Mouse (Mus musculus) embryonic facial prominence, embryonic 10.5 days (tissue): ENCODE results near the gene Vhl. TPM values are rescaled to one million over a fixed set of nuclear protein-coding genes. Genes with fewer than 3 reads are reported as not detected.
A peak's percentile ranks its signal among the peaks of the same experiment; 100 is the strongest.

Experiments
- DNase-seq: peaks from one replicate; pipeline ENCODE4 v3.0.0-alpha.2; 2017; ENCODE audit warnings: low spot score
- H3K27ac ChIP-seq: fragments of 300-500 bp; sonication (generic); replicated peaks from 2 replicates; pipeline ENCODE4 v1.5.1; 2016; ENCODE audit warnings: mild to moderate bottlenecking
- H3K27me3 ChIP-seq: fragments of 300-500 bp; sonication (generic); replicated peaks from 2 replicates; pipeline ENCODE4 v1.6.1; 2016; ENCODE audit warnings: low read depth, mild to moderate bottlenecking; ENCODE audit not compliant: poor library complexity, severe bottlenecking
- H3K36me3 ChIP-seq: fragments of 300-500 bp; sonication (generic); replicated peaks from 2 replicates; pipeline ENCODE4 v1.6.1; 2016; ENCODE audit warnings: mild to moderate bottlenecking, moderate library complexity
- H3K4me1 ChIP-seq: fragments of 300-500 bp; sonication (generic); 2 replicates; pipeline ENCODE4 v1.6.1; 2016
- H3K4me3 ChIP-seq: fragments of 300-500 bp; sonication (generic); 2 replicates; pipeline ENCODE4 v1.5.1; 2016; ENCODE audit warnings: mild to moderate bottlenecking, moderate library complexity
- H3K9me3 ChIP-seq: fragments of 300-500 bp; sonication (generic); 2 replicates; pipeline ENCODE4 v1.6.1; 2016; ENCODE audit warnings: mild to moderate bottlenecking
- WGBS: fragments of 180-500 bp; shearing (Covaris S2); methylation state at CpG from one replicate; pipeline ENCODE4 v1.1.7; 2016; 5-methylcytosine and 5-hydroxymethylcytosine counted together
- polyA plus RNA-seq: library from polyadenylated mRNA; unstranded; fragments of >200 nt; fragmentation: Nextera tagmentation; extraction: Ambion mirVana; gene quantifications from 2 replicates; pipeline ENCODE4 v1.2.1, GENCODE M21; 2016

Gene Vhl
- polyA plus RNA-seq, 1 experiment from 2014 or later = 44.8 TPM

DNA sequence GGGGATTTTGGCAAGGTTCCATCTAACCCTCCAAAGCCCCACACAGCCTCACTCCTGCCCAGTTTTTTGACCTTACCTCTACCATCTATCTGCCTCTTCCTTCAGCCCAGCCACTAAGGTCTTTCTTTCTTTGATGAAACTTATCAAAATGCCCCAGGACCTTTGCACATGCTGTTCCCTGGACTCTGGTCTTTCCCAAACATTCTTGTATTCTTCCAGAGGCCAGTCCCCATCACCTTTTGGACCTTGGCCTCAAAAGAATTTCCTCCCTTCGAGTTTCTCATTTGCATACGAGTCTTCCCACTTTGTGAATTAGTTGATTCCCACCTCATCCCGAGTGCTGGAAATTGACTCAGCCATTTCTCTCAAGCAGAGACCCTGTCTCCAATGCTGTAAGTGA is 31.7 kb downstream of the Vhl start:
- no peak for DNase-seq
- Histone ChIP-seq H3K4me3 (no peak overlapping the region), H3K9me3 (no peaks in the 10 kb centered on the region), H3K36me3 (no peaks in the 10 kb centered on the region), H3K4me1 (peaks cover 9% of the 10 kb centered on the region), H3K27me3 (no peaks in the 10 kb centered on the region), H3K27ac (no peak overlapping the region)
- 93% methylated on average over 3 of the region's 3 CpGs for WGBS

GRCm38 (mm10) chr6:113656847-113657246 is 33.1 kb downstream of the Vhl start:
- Histone ChIP-seq H3K27ac (no peak overlapping the region), H3K36me3 (no peaks in the 10 kb centered on the region), H3K4me1 (peaks cover 22% of the 10 kb centered on the region), H3K4me3 (no peak overlapping the region), H3K27me3 (no peaks in the 10 kb centered on the region), H3K9me3 (no peaks in the 10 kb centered on the region)
- 84% methylated on average over 6 of the region's 6 CpGs for WGBS
- no peak for DNase-seq

DNA sequence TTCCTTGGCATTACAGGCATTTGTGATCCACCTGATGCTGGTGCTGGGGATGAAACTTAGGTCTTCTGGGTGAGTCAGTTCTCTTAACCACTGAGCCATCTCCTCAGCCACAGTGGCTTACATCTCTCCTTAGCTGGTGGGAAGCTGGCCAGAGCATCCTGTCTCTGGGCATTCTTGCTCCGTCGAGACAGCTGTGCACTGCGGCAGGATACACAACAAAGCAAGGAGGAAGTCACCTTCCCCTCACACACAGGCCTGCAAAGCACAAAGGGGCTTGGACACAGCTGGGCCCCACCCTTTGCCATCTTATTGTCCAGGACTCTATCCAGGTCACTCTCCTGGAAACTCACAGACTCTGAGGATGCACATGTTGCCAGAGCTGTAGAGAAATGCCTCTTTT is 34.5 kb downstream of the Vhl start:
- Histone ChIP-seq H3K4me1 (peaks cover 25% of the 10 kb centered on the region), H3K4me3 (no peak overlapping the region), H3K9me3 (no peaks in the 10 kb centered on the region), H3K36me3 (no peaks in the 10 kb centered on the region), H3K27ac (no peak overlapping the region), H3K27me3 (no peaks in the 10 kb centered on the region)
- 66% methylated on average over 3 of the region's 3 CpGs for WGBS
- no peak for DNase-seq

- H3K4me1 ChIP-seq = peaks cover 25% of the 10 kb centered on the region
- no peak overlapping the region for H3K27ac ChIP-seq
- no peak for DNase-seq
- no peaks in the 10 kb centered on the region for H3K27me3 ChIP-seq
- no peaks in the 10 kb centered on the region for H3K36me3 ChIP-seq
- WGBS = 77% methylated on average over 8 of the region's 8 CpGs
- no peak overlapping the region for H3K4me3 ChIP-seq
- H3K9me3 ChIP-seq = no peaks in the 10 kb centered on the region
Observed at GRCm38 (mm10) chr6:113659648-113660491, 36.1 kb downstream of the Vhl start.

DNA sequence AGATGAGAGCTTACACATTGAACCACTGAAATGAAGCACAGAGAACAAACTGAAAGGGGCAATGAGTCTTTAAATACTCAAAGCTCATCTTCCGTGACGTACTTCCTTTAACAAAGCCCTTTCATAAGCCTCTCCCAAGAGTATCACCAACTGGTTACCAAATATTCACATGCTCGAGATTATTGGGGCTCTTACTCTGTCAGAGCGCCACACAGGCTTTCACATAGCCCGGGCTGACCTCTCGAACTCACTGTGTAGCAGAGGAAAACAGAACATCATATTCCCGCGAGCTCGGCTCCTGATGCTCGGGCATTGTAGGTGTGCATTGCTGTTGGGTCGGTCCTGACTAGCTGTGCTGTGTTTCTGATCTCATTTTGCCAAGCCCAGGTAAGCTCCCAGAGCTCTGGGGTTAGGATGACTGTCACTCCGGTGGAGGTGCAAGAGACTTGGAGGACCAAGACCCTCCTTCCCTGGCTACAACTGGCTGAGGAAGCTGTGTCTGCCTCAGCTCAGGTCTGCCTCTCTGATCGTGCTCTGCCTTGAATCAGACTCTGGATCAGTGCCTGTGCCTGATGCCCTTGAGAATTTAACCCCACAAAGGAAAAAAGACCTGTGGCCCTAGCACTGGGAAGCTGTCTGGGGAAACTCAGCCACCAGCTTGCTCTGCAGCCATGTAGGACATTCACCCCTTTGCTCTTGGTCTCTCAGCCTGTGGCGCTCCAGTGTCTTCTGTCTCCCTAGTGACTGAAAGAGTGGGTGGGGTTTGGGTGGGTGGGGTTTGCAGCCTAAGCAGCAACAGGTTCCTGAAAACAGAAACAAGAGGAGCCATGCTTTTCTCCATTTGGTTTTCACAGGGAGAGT is 37.0 kb downstream of the Vhl start:
- Histone ChIP-seq H3K9me3 (no peaks in the 10 kb centered on the region), H3K27me3 (no peaks in the 10 kb centered on the region), H3K27ac (peak overlapping the region; percentile 44; the same call in 1 of the 2 replicates), H3K4me1 (peaks cover 25% of the 10 kb centered on the region), H3K36me3 (no peaks in the 10 kb centered on the region), H3K4me3 (no peak overlapping the region)
- no peak for DNase-seq
- WGBS = 69% methylated on average over 14 of the region's 14 CpGs

DNA sequence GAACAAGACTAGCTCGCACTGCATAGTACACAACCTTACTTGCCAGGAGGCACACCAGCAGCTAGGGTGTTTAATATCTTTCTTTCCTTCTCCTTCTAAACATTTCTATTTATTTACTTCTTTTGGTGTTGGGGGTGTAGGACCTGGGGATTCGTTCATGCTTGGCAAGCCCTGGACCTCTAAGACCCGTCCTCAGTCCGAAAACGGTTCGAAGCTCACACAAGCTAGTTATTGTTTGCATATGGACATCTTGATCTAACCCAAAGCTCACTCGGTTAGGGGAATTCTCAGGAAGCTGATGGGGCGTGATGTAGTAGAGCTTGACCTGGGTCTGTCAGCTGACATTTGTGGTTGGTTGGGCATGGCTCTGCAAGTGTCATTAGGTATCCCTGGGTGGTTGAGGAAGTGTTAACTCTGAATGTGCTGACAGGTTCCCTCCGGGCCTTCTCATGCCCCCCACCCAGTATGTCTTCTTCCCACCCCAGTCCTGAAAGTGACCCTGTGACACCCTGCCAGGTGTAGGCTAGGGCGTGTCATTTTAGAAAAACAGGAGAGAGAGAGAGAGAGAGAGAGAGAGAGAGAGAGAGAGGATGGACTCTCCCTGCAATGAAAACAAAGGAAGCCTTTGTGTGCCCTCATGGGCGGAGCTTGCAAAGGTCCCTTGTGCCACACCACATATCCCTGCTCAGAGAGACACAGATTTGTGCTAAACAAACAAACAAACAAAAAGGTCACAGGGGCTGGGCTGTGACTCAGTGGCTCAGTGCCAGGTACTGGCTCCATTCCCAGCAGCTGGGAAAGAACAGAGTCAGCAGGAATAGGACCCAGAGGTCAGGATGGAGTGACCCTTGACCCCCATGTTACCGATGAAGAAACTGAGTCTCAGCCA is 37.8 kb downstream of the Vhl start:
- Histone ChIP-seq H3K36me3 (no peaks in the 10 kb centered on the region), H3K9me3 (no peaks in the 10 kb centered on the region), H3K4me1 (peaks cover 25% of the 10 kb centered on the region), H3K27ac (peak overlapping the region; percentile 44; the same call in 1 of the 2 replicates), H3K4me3 (no peak overlapping the region), H3K27me3 (no peaks in the 10 kb centered on the region)
- DNase-seq = no peak
- WGBS = 53% methylated on average over 12 of the region's 12 CpGs

DNA sequence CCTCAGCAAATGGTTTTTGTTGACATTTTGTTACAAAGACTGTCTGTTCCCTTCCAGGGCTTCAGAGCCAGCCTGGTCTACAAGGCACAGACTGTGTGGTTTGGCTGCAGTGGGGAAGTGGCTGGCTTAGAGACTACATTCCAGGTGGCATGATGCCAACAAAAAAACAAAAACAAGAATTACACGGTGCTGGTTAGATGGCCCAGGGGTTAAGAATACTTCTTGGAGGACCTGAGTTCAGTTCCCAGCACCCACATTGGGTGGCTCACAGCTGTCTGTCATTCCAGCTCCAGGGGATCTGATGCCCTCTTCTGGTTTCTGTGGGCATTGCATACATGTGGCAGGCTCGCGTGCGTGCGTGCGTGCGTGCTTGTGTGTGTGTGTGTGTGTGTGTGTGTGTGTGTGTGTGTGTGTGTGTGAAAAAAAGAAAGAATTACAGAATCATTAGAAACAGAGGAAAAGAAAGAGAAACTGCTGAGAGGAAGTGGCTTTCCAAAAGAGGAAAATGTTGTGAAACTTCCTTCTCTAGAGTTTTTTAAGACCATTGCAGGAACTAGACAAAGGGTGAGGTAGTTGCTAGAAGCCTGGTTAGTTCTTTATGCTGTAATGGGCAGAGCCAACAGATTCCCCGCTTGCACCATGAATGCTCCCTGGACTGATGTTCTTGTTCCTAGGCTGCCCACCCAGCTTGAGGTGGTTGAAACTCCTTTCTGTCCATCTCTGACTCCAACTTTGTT is 39.4 kb downstream of the Vhl start:
- Histone ChIP-seq H3K27me3 (no peaks in the 10 kb centered on the region), H3K4me3 (no peak overlapping the region), H3K27ac (no peak overlapping the region), H3K4me1 (peaks cover 33% of the 10 kb centered on the region), H3K36me3 (no peaks in the 10 kb centered on the region), H3K9me3 (no peaks in the 10 kb centered on the region)
- WGBS = 94% methylated on average over 8 of the region's 8 CpGs
- DNase-seq = no peak

DNA sequence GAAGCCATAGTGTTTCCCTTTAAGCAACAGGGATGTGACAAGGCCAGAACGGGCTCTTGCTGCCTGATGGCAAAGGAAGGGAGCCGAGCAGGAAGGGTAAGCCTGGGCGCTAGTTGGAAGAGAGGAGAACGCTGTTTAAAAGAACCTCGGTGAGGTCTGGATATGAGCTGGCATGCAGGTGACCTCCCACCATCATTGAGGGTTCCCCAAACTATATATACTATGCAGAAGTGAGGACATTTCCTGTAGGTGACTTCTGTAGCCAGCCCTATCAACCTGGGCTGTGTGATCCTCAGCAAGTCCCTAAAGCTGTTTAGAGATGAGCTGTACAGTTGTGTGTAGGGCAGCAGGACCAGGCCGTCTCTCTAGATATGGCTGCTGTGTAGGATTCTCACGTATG is 40.5 kb downstream of the Vhl start:
- Histone ChIP-seq H3K4me1 (peaks cover 44% of the 10 kb centered on the region), H3K27me3 (no peaks in the 10 kb centered on the region), H3K4me3 (no peak overlapping the region), H3K27ac (no peak overlapping the region; the same call in 1 of the 2 replicates), H3K9me3 (no peaks in the 10 kb centered on the region), H3K36me3 (no peaks in the 10 kb centered on the region)
- DNase-seq = no peak
- 91% methylated on average over 7 of the region's 7 CpGs for WGBS

DNA sequence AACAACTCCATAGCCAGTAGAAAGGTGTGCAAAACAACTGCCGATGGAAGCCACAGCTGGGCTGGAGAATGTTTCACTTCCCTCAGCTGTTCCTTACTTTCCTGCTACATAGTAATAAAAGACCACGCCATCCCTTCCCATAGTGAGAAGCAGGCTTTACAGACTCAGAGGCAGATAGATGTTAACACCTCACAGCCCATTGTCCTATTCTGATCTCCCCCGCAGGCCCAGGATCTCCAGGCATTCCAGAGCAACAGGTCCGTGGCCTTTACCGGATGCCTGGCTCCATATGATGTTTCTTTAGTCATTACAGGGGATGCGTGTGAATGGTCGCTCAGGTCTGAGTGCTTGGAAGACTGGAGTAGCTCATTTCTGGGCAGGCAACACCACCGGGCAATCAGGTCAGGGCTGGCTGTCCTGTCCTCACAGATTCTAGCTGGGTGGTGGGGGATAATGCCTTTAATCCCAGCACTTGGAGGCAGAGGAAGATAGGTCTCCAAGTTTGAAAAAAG is 43.9 kb downstream of the Vhl start:
- Histone ChIP-seq H3K4me3 (no peak overlapping the region), H3K9me3 (no peaks in the 10 kb centered on the region), H3K27ac (peak overlapping the region; percentile 52; the same call in 1 of the 2 replicates), H3K27me3 (no peaks in the 10 kb centered on the region), H3K4me1 (peaks cover 36% of the 10 kb centered on the region), H3K36me3 (no peaks in the 10 kb centered on the region)
- DNase-seq = no peak
- 53% methylated on average over 8 of the region's 8 CpGs for WGBS

- H3K27ac ChIP-seq = peak overlapping the region; percentile 81
- DNase-seq = peak; percentile 73
Observed at GRCm38 (mm10) chr6:113668287-113669154, 44.8 kb downstream of the Vhl start.

GRCm38 (mm10) chr6:113669821-113670220 is 46.1 kb downstream of the Vhl start:
- peaks cover 36% of the 10 kb centered on the region for H3K4me1 ChIP-seq
- H3K27me3 ChIP-seq = no peaks in the 10 kb centered on the region
- 72% methylated on average over 7 of the region's 7 CpGs for WGBS
- H3K4me3 ChIP-seq = no peak overlapping the region
- no peak for DNase-seq
- no peaks in the 10 kb centered on the region for H3K36me3 ChIP-seq
- H3K9me3 ChIP-seq = no peaks in the 10 kb centered on the region
- peak overlapping the region; percentile 81; the same call in 1 of the 2 replicates for H3K27ac ChIP-seq

More at GRCm38 (mm10) chr6:113668287-113669154, 44.8 kb downstream of the Vhl start:
- no peaks in the 10 kb centered on the region for H3K9me3 ChIP-seq
- H3K27me3 ChIP-seq = no peaks in the 10 kb centered on the region
- 32% methylated on average over 15 of the region's 15 CpGs for WGBS
- H3K36me3 ChIP-seq = no peaks in the 10 kb centered on the region
- H3K4me1 ChIP-seq = peaks cover 36% of the 10 kb centered on the region
- peak overlapping the region; percentile 21; the same call in 1 of the 2 replicates for H3K4me3 ChIP-seq
